Mouse (Mus musculus): ENCODE results near the gene Acvr1.

DNA sequence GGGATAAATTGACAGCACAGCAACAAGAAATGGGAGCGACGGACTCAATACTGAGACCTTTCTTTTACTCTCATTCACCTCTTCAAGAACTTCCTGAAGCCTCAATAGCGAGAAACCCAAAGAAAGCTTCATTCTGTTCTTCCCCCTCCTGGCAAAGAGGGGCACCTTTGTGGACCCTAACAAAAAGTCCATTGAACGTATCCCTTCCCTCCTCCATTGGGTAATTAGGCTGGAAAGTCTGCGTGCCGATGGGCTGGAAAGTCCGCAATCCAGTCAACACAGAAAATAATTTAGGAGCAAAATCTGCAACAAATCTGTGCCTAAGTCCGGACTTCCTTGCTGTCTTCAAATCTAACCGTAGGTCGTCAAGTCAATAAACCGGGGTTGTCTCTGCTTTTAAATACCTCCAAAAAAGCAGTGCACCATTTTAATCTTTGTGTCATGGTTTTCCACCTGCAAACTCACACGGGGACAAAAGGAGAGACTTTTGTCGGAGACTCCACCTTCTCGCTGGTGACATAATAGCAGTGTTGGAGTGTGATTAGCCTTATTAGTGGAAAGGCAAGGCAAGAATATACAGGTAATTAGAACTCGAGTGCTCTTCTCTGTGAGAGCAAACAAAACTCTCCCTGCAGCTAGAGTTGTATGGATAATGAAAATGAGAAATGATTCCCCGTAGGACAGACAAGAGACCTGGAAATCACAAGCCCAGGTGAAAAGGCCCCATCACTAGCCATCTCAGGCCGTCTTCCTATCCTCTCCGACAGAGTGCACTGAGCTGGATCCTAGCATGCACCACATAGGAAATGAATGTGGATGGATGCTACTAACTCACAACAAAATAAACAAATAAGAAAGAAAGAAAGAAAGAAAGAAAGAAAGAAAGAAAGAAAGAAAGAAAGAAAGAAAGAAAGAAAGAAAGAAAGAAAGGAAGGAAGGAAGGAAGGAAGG is 73.0 kb downstream of the Acvr1 start:
- TF ChIP-seq CTCF (IDR thresholded peaks at IDR 0.05; ENCODE audit: low read depth) = no peak
- TF ChIP-seq EP300 (optimal IDR thresholded peaks at IDR 0.05) = no peak
